20 mouse cellular contexts compared by ENCODE assay signal in the genomic region with DNA sequence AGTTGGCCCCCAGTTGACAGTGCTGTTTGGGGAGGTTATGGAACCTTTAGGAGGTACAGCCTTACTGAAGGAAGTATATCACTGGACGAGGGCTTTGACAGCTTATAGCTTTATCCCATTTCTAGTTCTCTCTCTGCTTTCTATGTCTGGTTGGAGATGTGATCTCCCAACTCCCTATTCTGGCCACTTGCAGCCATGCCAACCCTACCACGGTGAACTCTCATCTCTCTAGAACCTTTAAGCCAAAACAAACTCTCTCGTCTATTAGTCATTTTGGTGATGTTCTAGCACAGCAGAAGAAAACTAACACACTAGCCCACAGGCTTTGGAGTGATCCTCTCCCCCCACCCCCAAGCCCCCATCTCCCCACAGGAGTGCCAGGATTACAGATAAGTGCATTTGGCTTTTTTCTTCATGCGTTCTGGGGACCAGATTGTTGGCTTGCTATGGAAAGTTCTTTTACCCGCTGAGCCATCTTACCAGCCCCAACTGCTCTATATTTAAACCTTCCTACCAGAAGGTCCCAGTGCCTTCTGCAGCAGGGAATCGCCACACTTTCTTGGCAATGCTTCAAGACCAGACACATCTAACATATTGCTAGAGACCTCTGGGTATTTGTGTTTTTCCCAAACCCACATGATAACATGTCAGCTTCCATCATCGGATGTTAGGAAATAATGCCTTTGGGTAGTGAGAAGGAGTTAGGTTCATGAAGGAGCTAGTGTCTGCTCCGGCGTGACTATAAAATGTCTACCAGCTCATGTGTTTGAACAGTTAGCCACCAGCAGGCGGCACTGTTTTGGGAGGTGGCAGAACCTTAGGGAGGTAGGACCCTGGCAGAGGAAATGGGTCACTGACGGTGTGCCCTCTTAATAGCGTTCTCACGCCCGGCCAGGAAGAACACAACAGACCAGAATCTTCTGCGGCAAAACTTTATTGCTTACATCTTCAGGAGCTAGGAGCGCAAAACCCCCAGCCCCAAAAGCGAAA.
A peak's percentile ranks its signal among the peaks of the same experiment; 100 is the strongest.
DNase-seq lines count a peak whose midpoint lies in the region; ATAC-seq and TF ChIP-seq lines count a peak whose summit lies in the region.
"Had no signal": no experiment of that assay in that cellular context is flagged by ENCODE, and none has a peak within 500 bp of the region (broad histone marks: within the 10 kb centered on the region; RNA-seq: fewer than 3 reads in every experiment).

No protein-coding gene starts in this region.

- H3K4me1 ChIP-seq in hindbrain, postnatal 0 days (ENCODE audit: insufficient read depth, low read length), result no peaks in the 10 kb centered on the region
- no peaks in the 10 kb centered on the region for H3K4me1 ChIP-seq in hindbrain, embryonic 11.5 days (replicated peaks; ENCODE audit: control insufficient read depth, insufficient read depth, low read length)
- H3K4me1 ChIP-seq in thymus, adult 2 months (replicated peaks; ENCODE audit: control insufficient read depth, insufficient read depth, low read length), result no peaks in the 10 kb centered on the region
- H3K4me1 ChIP-seq: embryonic facial prominence, embryonic 15.5 days; forebrain, embryonic 10.5 days; forebrain, embryonic 15.5 days; hindbrain, embryonic 13.5 days; intestine, embryonic 15.5 days had no signal

- no peaks in the 10 kb centered on the region for H3K9me3 ChIP-seq in hindbrain, postnatal 0 days (ENCODE audit: low read length)
- no peaks in the 10 kb centered on the region for H3K9me3 ChIP-seq in hindbrain, embryonic 11.5 days (ENCODE audit: control insufficient read depth, low read length)
- H3K9me3 ChIP-seq: embryonic facial prominence, embryonic 15.5 days; forebrain, embryonic 15.5 days; heart, embryonic 13.5 days; hindbrain, embryonic 13.5 days; intestine, embryonic 15.5 days had no signal

- H3K9ac ChIP-seq in hindbrain, postnatal 0 days (replicated peaks; ENCODE audit: low read length), result no peak overlapping the region
- no peak overlapping the region for H3K9ac ChIP-seq in hindbrain, embryonic 11.5 days (ENCODE audit: low read depth, low read length)
- H3K9ac ChIP-seq: embryonic facial prominence, embryonic 15.5 days; forebrain, embryonic 15.5 days; heart, embryonic 13.5 days; hindbrain, embryonic 13.5 days; intestine, embryonic 15.5 days had no signal

- WGBS in hindbrain, postnatal 0 days, result 90% methylated on average over 15 of the region's 17 CpGs
- WGBS in hindbrain, embryonic 11.5 days, result 95% methylated on average over 15 of the region's 17 CpGs
- 98% methylated on average over 16 of the region's 17 CpGs for WGBS in thymus, adult 2 months

- H3K36me3 ChIP-seq in hindbrain, postnatal 0 days (ENCODE audit: insufficient read depth, low read length), result no peaks in the 10 kb centered on the region
- no peaks in the 10 kb centered on the region for H3K36me3 ChIP-seq in hindbrain, embryonic 11.5 days (ENCODE audit: control insufficient read depth, insufficient read depth, low read length)
- no peaks in the 10 kb centered on the region for H3K36me3 ChIP-seq in thymus, adult 2 months (ENCODE audit: control insufficient read depth, insufficient read depth, low read length)
- H3K36me3 ChIP-seq: embryonic facial prominence, embryonic 15.5 days; forebrain, embryonic 10.5 days; forebrain, embryonic 15.5 days; heart, embryonic 13.5 days; hindbrain, embryonic 13.5 days; intestine, embryonic 15.5 days had no signal

- no peak for ATAC-seq in hindbrain, postnatal 0 days
- no peak for ATAC-seq in hindbrain, embryonic 11.5 days (ENCODE audit: low FRiP score)
- ATAC-seq: activated CD4-positive, CD25-positive, alpha-beta regulatory T cell, adult 4 months; forebrain, embryonic 15.5 days; intestine, embryonic 15.5 days; Patski had no signal

- no peaks in the 10 kb centered on the region for H3K27me3 ChIP-seq in hindbrain, postnatal 0 days (ENCODE audit: insufficient read depth, low read length)
- H3K27me3 ChIP-seq in hindbrain, embryonic 11.5 days (ENCODE audit: control insufficient read depth, insufficient read depth, low read length), result no peaks in the 10 kb centered on the region
- H3K27me3 ChIP-seq in thymus, adult 2 months (ENCODE audit: control insufficient read depth, insufficient read depth, low read length), result no peaks in the 10 kb centered on the region
- H3K27me3 ChIP-seq: CH12.LX; embryonic facial prominence, embryonic 15.5 days; forebrain, embryonic 15.5 days; heart, embryonic 13.5 days; hindbrain, embryonic 13.5 days; intestine, embryonic 15.5 days; Patski had no signal

- no peak for TF ChIP-seq POLR2A in thymus, adult 2 months (IDR thresholded peaks at IDR 0.05; ENCODE audit: control insufficient read depth, extremely low read depth, insufficient read depth, low read length, poor library complexity)

- peak; percentile 39 to 52 for DNase-seq in cerebellum, postnatal 25 days
- DNase-seq in cerebellum, adult 18-20 months, result no peak
- DNase-seq in hindbrain, postnatal 0 days (ENCODE audit: low spot score), result no peak
- no peak for DNase-seq in hindbrain, embryonic 11.5 days (ENCODE audit: low spot score)
- peak; percentile 14 for DNase-seq in thymus, postnatal 25 days
- DNase-seq in thymus, adult 2 months, result no peak
- DNase-seq: adrenal gland, postnatal 14 days; embryo, embryonic 11 days; gastrocnemius, postnatal 10 days; heart, postnatal 36 days had no signal

- H3K4me2 ChIP-seq in hindbrain, postnatal 0 days (ENCODE audit: low read depth, low read length), result no peak overlapping the region
- no peak overlapping the region for H3K4me2 ChIP-seq in hindbrain, embryonic 11.5 days (replicated peaks; ENCODE audit: low read depth, low read length)
- H3K4me2 ChIP-seq: embryonic facial prominence, embryonic 15.5 days; forebrain, embryonic 15.5 days; heart, embryonic 13.5 days; hindbrain, embryonic 13.5 days; intestine, embryonic 15.5 days had no signal

- H3K27ac ChIP-seq in hindbrain, postnatal 0 days, result no peak overlapping the region
- no peak overlapping the region for H3K27ac ChIP-seq in hindbrain, embryonic 11.5 days (ENCODE audit: low read depth, low read length)
- no peak overlapping the region for H3K27ac ChIP-seq in thymus, adult 2 months (ENCODE audit: control insufficient read depth, insufficient read depth, low read length)
- H3K27ac ChIP-seq: embryonic facial prominence, embryonic 15.5 days; forebrain, embryonic 10.5 days; forebrain, embryonic 15.5 days; heart, embryonic 13.5 days; hindbrain, embryonic 13.5 days; intestine, embryonic 15.5 days had no signal

- 0 out of 2 replicates have a peak, but pooled peaks have one; percentile 6 for TF ChIP-seq CTCF in hindbrain, postnatal 0 days (IDR thresholded peaks at IDR 0.05; ENCODE audit: low read depth)
- no peak for TF ChIP-seq CTCF in thymus, adult 2 months (IDR thresholded peaks at IDR 0.05; ENCODE audit: borderline replicate concordance, control insufficient read depth, extremely low read depth, insufficient read depth, low read length, poor library complexity)

- H3K4me3 ChIP-seq in hindbrain, postnatal 0 days (ENCODE audit: low read length), result no peak overlapping the region
- no peak overlapping the region for H3K4me3 ChIP-seq in hindbrain, embryonic 11.5 days (ENCODE audit: low read depth, low read length)
- H3K4me3 ChIP-seq in thymus, adult 2 months (ENCODE audit: control insufficient read depth, insufficient read depth, low read length), result no peak overlapping the region
- H3K4me3 ChIP-seq: embryonic facial prominence, embryonic 15.5 days; erythroblast, embryonic 14.5 days; forebrain, embryonic 10.5 days; forebrain, embryonic 15.5 days; heart, embryonic 13.5 days; hindbrain, embryonic 13.5 days; intestine, embryonic 15.5 days had no signal

Comparison
In these comparisons a context has a peak if more than half of its experiments do, and no peak if none do; other contexts are left out.
1. DNase-seq: peak in cerebellum, postnatal 25 days (2 of 2) and thymus, postnatal 25 days (single experiment); none in cerebellum, adult 18-20 months (0 of 2), hindbrain, postnatal 0 days (single experiment), hindbrain, embryonic 11.5 days (single experiment) and thymus, adult 2 months (single experiment).